Mouse (Mus musculus) megakaryocyte, embryonic 14.5 days (primary cell): ENCODE measurements around the gene Sgce.

ENCODE experiments used
- FLI1 ChIP-seq: IDR thresholded peaks from 2 replicates; pipeline ENCODE4 v1.6.1; 2012; ENCODE audit warnings: low read length, inconsistent platforms, mixed read lengths
- GATA1 ChIP-seq: IDR thresholded peaks from 3 replicates; pipeline ENCODE4 v1.6.1; 2012; ENCODE audit warnings: mixed read lengths, low read length, inconsistent platforms, borderline replicate concordance

GRCm38 (mm10) chr6:4740511-4740910 is 6.5 kb downstream of the Sgce start:
- TF ChIP-seq GATA1 (no peak), FLI1 (no peak)
